Mouse (Mus musculus): Measurements from ENCODE around the gene Pi4k2a. TPM values are rescaled to one million over a fixed set of nuclear protein-coding genes. Genes with fewer than 3 reads are reported as not detected.

Pi4k2a gene
- polyA plus RNA-seq, 1 experiment from 2014 or later: 27.8 TPM

DNA sequence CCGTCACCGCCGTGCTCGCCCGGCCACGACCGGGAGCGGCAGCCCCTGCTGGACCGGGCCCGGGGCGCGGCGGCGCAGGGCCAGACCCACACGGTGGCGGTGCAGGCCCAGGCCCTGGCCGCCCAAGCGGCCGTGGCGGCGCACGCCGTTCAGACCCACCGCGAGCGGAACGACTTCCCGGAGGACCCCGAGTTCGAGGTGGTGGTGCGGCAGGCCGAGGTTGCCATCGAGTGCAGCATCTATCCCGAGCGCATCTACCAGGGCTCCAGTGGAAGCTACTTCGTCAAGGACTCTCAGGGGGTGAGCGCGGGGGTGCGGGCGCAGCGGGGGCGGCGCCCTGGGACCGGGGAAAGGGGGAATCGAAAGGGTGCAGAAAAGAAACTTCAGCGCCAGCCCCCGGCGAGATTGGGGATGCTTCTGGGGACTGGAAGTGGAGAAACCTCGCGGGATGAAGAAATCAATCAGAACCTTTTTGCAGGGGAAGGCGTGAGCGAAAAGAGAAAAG is 419 bp downstream of the Pi4k2a start:
- WGBS: under 1% methylated on average over 43 of the region's 52 CpGs
- peak overlapping the region; percentile 81 for H3K4me2 ChIP-seq (ENCODE audit: low read length)
- peak overlapping the region; percentile 86 for H3K27ac ChIP-seq (ENCODE audit: low read length)
- H3K36me3 ChIP-seq (ENCODE audit: control insufficient read depth, insufficient read depth, low read length): no peaks in the 10 kb centered on the region; the same call in 1 of the 2 replicates
- H3K9ac ChIP-seq (ENCODE audit: low read depth, low read length): peak overlapping the region; percentile 90
- peak; percentile 66 for ATAC-seq
- no peaks in the 10 kb centered on the region for H3K27me3 ChIP-seq (ENCODE audit: control insufficient read depth, insufficient read depth, low read depth, low read length)
- no peaks in the 10 kb centered on the region for H3K9me3 ChIP-seq (replicated peaks; ENCODE audit: control insufficient read depth, low read length, poor library complexity, severe bottlenecking)
- peak overlapping the region; percentile 95 for H3K4me3 ChIP-seq (ENCODE audit: low read depth, low read length)
- peaks cover 23% of the 10 kb centered on the region for H3K4me1 ChIP-seq (ENCODE audit: control insufficient read depth, insufficient read depth, low read length)

DNA sequence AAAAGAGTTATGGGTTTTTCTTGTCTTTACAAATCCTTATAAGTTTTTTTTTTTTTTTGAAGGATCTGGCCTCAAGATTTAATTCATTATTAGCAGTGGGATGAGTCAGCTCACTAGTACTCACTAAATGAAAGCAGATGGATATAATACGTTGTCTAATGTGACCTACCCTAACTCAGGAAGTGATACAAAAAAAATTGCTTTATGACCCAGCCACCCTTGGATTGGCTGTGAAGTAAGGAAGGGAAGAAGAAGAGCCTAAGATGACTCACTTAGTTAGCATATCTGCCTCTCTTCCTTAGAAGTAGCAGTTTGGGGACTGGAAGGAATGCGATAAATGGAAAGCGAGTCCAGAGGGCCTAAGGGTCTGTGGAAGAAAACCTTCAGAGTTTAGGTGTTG is 9.1 kb downstream of the Pi4k2a start:
- peaks cover 10% of the 10 kb centered on the region for H3K36me3 ChIP-seq (ENCODE audit: control insufficient read depth, insufficient read depth, low read length)
- no peak overlapping the region for H3K4me3 ChIP-seq (ENCODE audit: low read depth, low read length)
- H3K4me1 ChIP-seq (ENCODE audit: control insufficient read depth, insufficient read depth, low read length): no peaks in the 10 kb centered on the region
- no peak overlapping the region for H3K4me2 ChIP-seq (ENCODE audit: low read length)
- H3K9ac ChIP-seq (ENCODE audit: low read depth, low read length): no peak overlapping the region
- ATAC-seq: no peak
- 98% methylated on average over 3 of the region's 3 CpGs for WGBS
- H3K27ac ChIP-seq (ENCODE audit: low read length): no peak overlapping the region
- no peaks in the 10 kb centered on the region for H3K9me3 ChIP-seq (replicated peaks; ENCODE audit: control insufficient read depth, low read length, poor library complexity, severe bottlenecking)
- no peaks in the 10 kb centered on the region for H3K27me3 ChIP-seq (ENCODE audit: control insufficient read depth, insufficient read depth, low read depth, low read length)

DNA sequence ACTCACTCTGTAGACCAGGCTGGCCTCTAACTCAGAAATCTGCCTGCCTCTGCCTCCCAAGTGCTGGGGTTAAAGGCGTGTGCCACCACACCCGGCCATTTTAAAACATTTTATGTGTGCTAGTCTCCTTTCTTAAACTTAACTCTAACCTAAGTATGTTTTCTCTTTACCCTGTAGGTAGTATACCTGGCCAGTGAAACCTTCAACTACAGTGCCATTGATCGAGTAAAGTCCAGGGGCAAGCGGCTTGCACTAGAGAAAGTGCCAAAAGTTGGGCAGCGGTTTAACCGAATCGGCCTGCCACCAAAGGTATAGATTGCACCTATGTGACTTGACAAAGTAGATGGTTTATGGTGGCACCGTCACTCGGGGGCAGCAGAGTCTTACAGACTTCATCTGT is 14.4 kb downstream of the Pi4k2a start:
- ATAC-seq: no peak
- H3K27ac ChIP-seq (ENCODE audit: low read length): no peak overlapping the region
- peaks cover 20% of the 10 kb centered on the region for H3K36me3 ChIP-seq (ENCODE audit: control insufficient read depth, insufficient read depth, low read length)
- no peak overlapping the region for H3K9ac ChIP-seq (ENCODE audit: low read depth, low read length)
- H3K4me3 ChIP-seq (ENCODE audit: low read depth, low read length): no peak overlapping the region
- no peaks in the 10 kb centered on the region for H3K9me3 ChIP-seq (replicated peaks; ENCODE audit: control insufficient read depth, low read length, poor library complexity, severe bottlenecking)
- no peaks in the 10 kb centered on the region for H3K27me3 ChIP-seq (ENCODE audit: control insufficient read depth, insufficient read depth, low read depth, low read length)
- H3K4me2 ChIP-seq (ENCODE audit: low read length): no peak overlapping the region
- H3K4me1 ChIP-seq (ENCODE audit: control insufficient read depth, insufficient read depth, low read length): no peaks in the 10 kb centered on the region
- WGBS: 97% methylated on average over 9 of the region's 9 CpGs

- H3K27me3 ChIP-seq (ENCODE audit: control insufficient read depth, insufficient read depth, low read depth, low read length): no peaks in the 10 kb centered on the region
- no peak overlapping the region for H3K27ac ChIP-seq (ENCODE audit: low read length)
- ATAC-seq: no peak
- no peaks in the 10 kb centered on the region for H3K9me3 ChIP-seq (replicated peaks; ENCODE audit: control insufficient read depth, low read length, poor library complexity, severe bottlenecking)
- no peak overlapping the region for H3K9ac ChIP-seq (ENCODE audit: low read depth, low read length)
- no peaks in the 10 kb centered on the region for H3K4me1 ChIP-seq (ENCODE audit: control insufficient read depth, insufficient read depth, low read length)
- WGBS: 96% methylated on average over 4 of the region's 4 CpGs
- H3K4me2 ChIP-seq (ENCODE audit: low read length): no peak overlapping the region
- peaks cover 40% of the 10 kb centered on the region for H3K36me3 ChIP-seq (ENCODE audit: control insufficient read depth, insufficient read depth, low read length)
- H3K4me3 ChIP-seq (ENCODE audit: low read depth, low read length): no peak overlapping the region
Measured at GRCm38 (mm10) chr19:42115783-42116335, 25.6 kb downstream of the Pi4k2a start.

GRCm38 (mm10) chr19:42118142-42118541 is 27.9 kb downstream of the Pi4k2a start:
- no peaks in the 10 kb centered on the region for H3K9me3 ChIP-seq (replicated peaks; ENCODE audit: control insufficient read depth, low read length, poor library complexity, severe bottlenecking)
- no peak overlapping the region for H3K9ac ChIP-seq (ENCODE audit: low read depth, low read length)
- no peaks in the 10 kb centered on the region for H3K4me1 ChIP-seq (ENCODE audit: control insufficient read depth, insufficient read depth, low read length)
- no peak for ATAC-seq
- no peaks in the 10 kb centered on the region for H3K27me3 ChIP-seq (ENCODE audit: control insufficient read depth, insufficient read depth, low read depth, low read length)
- no peak overlapping the region for H3K27ac ChIP-seq (ENCODE audit: low read length)
- no peak overlapping the region for H3K4me2 ChIP-seq (ENCODE audit: low read length)
- WGBS: 96% methylated on average over 9 of the region's 9 CpGs
- H3K36me3 ChIP-seq (ENCODE audit: control insufficient read depth, insufficient read depth, low read length): peaks cover 46% of the 10 kb centered on the region
- no peak overlapping the region for H3K4me3 ChIP-seq (ENCODE audit: low read depth, low read length)

DNA sequence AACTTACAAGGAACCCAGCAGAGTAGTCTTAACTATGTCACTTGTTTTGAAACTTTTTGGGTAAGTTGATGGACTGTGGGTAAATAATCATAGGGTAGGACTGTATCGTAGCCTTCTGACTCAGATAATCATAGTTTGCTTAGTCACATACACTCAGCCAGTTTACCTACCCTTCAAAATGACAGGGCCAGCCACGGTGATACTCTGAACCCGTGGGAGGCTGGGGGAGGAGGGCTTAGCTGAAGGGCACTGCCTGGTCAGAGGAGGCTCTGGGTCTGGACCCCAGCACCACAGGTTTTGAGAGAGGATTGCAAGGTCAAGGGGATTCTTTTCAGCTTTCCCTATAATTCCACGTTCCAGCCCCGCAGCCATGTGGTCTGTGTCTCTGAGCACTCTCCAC is 28.3 kb downstream of the Pi4k2a start:
- Histone ChIP-seq H3K4me1 (ENCODE audit: control insufficient read depth, insufficient read depth, low read length) (no peaks in the 10 kb centered on the region), H3K36me3 (ENCODE audit: control insufficient read depth, insufficient read depth, low read length) (peaks cover 41% of the 10 kb centered on the region), H3K4me2 (ENCODE audit: low read length) (no peak overlapping the region), H3K4me3 (ENCODE audit: low read depth, low read length) (no peak overlapping the region), H3K9me3 (replicated peaks; ENCODE audit: control insufficient read depth, low read length, poor library complexity, severe bottlenecking) (no peaks in the 10 kb centered on the region), H3K27ac (ENCODE audit: low read length) (no peak overlapping the region), H3K27me3 (ENCODE audit: control insufficient read depth, insufficient read depth, low read depth, low read length) (no peaks in the 10 kb centered on the region), H3K9ac (ENCODE audit: low read depth, low read length) (no peak overlapping the region)
- no peak for ATAC-seq
- WGBS: 89% methylated on average over 5 of the region's 5 CpGs

DNA sequence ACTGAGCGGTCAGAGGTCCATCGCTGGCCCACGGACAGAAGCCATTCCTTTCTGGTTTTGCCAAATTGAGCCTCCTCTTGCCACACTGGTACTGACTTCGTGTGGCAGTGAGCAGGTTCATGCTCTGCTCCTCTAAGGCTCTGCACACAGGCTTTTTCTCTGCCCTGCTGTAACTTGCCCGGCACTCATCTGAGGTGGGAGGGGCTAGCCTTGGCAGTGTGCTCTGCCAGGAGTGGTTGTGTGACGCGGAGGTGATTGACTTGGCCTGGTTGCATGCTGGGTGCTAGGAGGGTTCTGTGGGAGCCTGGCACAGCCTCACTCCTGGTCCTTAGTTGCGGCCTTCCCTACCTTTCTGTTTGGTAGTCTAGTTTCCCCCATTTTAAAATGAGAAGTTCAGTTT is 30.2 kb downstream of the Pi4k2a start:
- H3K4me3 ChIP-seq (ENCODE audit: low read depth, low read length): no peak overlapping the region
- H3K9me3 ChIP-seq (replicated peaks; ENCODE audit: control insufficient read depth, low read length, poor library complexity, severe bottlenecking): no peaks in the 10 kb centered on the region
- H3K36me3 ChIP-seq (ENCODE audit: control insufficient read depth, insufficient read depth, low read length): peaks cover 30% of the 10 kb centered on the region
- no peak overlapping the region for H3K9ac ChIP-seq (ENCODE audit: low read depth, low read length)
- no peak for ATAC-seq
- no peaks in the 10 kb centered on the region for H3K27me3 ChIP-seq (ENCODE audit: control insufficient read depth, insufficient read depth, low read depth, low read length)
- no peak overlapping the region for H3K27ac ChIP-seq (ENCODE audit: low read length)
- 97% methylated on average over 8 of the region's 8 CpGs for WGBS
- H3K4me1 ChIP-seq (ENCODE audit: control insufficient read depth, insufficient read depth, low read length): no peaks in the 10 kb centered on the region
- no peak overlapping the region for H3K4me2 ChIP-seq (ENCODE audit: low read length)

GRCm38 (mm10) chr19:42124684-42125083 is 34.4 kb downstream of the Pi4k2a start:
- no peak overlapping the region for H3K27ac ChIP-seq (ENCODE audit: low read length)
- ATAC-seq: no peak

DNA sequence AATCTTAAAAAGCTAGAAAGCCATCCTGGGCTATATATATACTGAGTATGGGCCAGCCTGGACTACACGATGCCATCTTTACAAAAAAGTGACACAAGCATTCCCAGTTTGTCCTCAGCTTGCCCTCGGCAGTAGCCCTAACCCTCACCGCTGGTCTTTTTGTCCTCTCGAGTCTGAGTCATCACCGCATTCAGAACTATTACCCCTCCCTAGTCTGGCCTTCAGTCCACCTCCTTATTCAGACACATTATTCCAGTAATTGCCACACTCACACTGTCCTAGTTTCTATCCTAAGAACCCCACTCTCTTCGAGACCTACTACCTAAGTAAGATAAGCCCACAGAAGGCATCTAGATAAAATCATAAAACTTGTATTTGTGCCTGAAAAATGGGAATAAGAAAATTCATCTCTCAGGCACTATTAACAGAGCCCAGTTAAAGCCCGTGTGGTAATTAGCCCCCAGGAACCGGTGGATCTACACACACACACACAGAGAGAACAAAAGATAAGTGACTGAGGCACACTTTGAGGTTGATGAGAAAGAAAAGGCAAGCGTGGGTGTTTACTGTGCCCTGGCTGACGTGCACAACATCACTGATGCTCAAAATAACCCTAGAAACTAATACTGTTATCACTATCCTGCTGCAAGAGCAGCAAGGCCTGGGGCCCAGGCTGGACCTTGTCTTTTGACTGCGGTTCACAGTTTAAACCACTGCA is 35.4 kb downstream of the Pi4k2a start:
- Histone ChIP-seq H3K9me3 (replicated peaks; ENCODE audit: control insufficient read depth, low read length, poor library complexity, severe bottlenecking) (no peaks in the 10 kb centered on the region), H3K27ac (ENCODE audit: low read length) (no peak overlapping the region), H3K4me1 (ENCODE audit: control insufficient read depth, insufficient read depth, low read length) (peaks cover 15% of the 10 kb centered on the region), H3K4me2 (ENCODE audit: low read length) (no peak overlapping the region), H3K27me3 (ENCODE audit: control insufficient read depth, insufficient read depth, low read depth, low read length) (no peaks in the 10 kb centered on the region; the same call in 1 of the 2 replicates), H3K36me3 (ENCODE audit: control insufficient read depth, insufficient read depth, low read length) (peaks cover 10% of the 10 kb centered on the region; the same call in 1 of the 2 replicates), H3K4me3 (ENCODE audit: low read depth, low read length) (no peak overlapping the region), H3K9ac (ENCODE audit: low read depth, low read length) (no peak overlapping the region)
- WGBS: 79% methylated on average over 11 of the region's 11 CpGs
- no peak for ATAC-seq

More at GRCm38 (mm10) chr19:42124684-42125083, 34.4 kb downstream of the Pi4k2a start:
- WGBS: 87% methylated on average over 13 of the region's 13 CpGs
- Histone ChIP-seq H3K36me3 (ENCODE audit: control insufficient read depth, insufficient read depth, low read length) (peaks cover 18% of the 10 kb centered on the region; the same call in 1 of the 2 replicates), H3K4me1 (ENCODE audit: control insufficient read depth, insufficient read depth, low read length) (peaks cover 13% of the 10 kb centered on the region), H3K27me3 (ENCODE audit: control insufficient read depth, insufficient read depth, low read depth, low read length) (no peaks in the 10 kb centered on the region), H3K9ac (ENCODE audit: low read depth, low read length) (no peak overlapping the region), H3K4me3 (ENCODE audit: low read depth, low read length) (no peak overlapping the region), H3K9me3 (replicated peaks; ENCODE audit: control insufficient read depth, low read length, poor library complexity, severe bottlenecking) (no peaks in the 10 kb centered on the region), H3K4me2 (ENCODE audit: low read length) (no peak overlapping the region)
